ENCODE assay signal across 10 mouse cellular contexts in genomic region chr11:75431307-75431706, GRCm38 (mm10). TPM values are rescaled to one million over a fixed set of nuclear protein-coding genes. Genes with fewer than 3 reads are reported as not detected.
DNase-seq lines count a peak whose midpoint lies in the region; ATAC-seq lines count a peak whose summit lies in the region.
"Had no signal": no experiment of that assay in that cellular context is flagged by ENCODE, and none has a peak within 500 bp of the region (broad histone marks: within the 10 kb centered on the region; RNA-seq: fewer than 3 reads in every experiment).

No protein-coding gene starts in this region.

- H3K4me2 ChIP-seq in embryonic facial prominence, embryonic 13.5 days, result no peak overlapping the region
- H3K4me2 ChIP-seq: midbrain, embryonic 12.5 days had no signal

- DNase-seq in embryonic facial prominence, embryonic 10.5 days (ENCODE audit: low spot score), result no peak
- DNase-seq in brain, embryonic 18.5 days (ENCODE audit: low read depth, low spot score), result peak; percentile 51
- peak; percentile 46 to 63 for DNase-seq in frontal cortex, postnatal 25 days (ENCODE audit: low spot score in 2 of 2)
- DNase-seq in left cerebral cortex, adult 9 months (ENCODE audit: low spot score in 2 of 2), result peak; percentile 65 to 69
- DNase-seq in thymus, postnatal 14 days, result no peak

- no peak overlapping the region for H3K9ac ChIP-seq in embryonic facial prominence, embryonic 13.5 days
- H3K9ac ChIP-seq: midbrain, embryonic 12.5 days had no signal

- peak; percentile 45; the same call in 1 of the 2 replicates for ATAC-seq in embryonic facial prominence, embryonic 13.5 days (ENCODE audit: insufficient number of reproducible peaks, insufficient read depth, low FRiP score, low TSS enrichment, low read depth)
- ATAC-seq in erythroblast, adult 5-6 weeks (replicated peaks; ENCODE audit: low FRiP score, poor library complexity, severe bottlenecking), result no peak
- no peak for ATAC-seq in megakaryocyte, adult 5-6 weeks (ENCODE audit: poor library complexity, severe bottlenecking)

- WGBS in embryonic facial prominence, embryonic 13.5 days, result 70% methylated on average over 11 of the region's 11 CpGs
- 85% methylated on average over 11 of the region's 11 CpGs for WGBS in embryonic facial prominence, embryonic 10.5 days

- H3K27me3 ChIP-seq in embryonic facial prominence, embryonic 13.5 days, result no peaks in the 10 kb centered on the region
- H3K27me3 ChIP-seq in embryonic facial prominence, embryonic 10.5 days (replicated peaks; ENCODE audit: low read depth, poor library complexity, severe bottlenecking), result no peaks in the 10 kb centered on the region
- H3K27me3 ChIP-seq: midbrain, embryonic 12.5 days had no signal

- no peaks in the 10 kb centered on the region for H3K36me3 ChIP-seq in embryonic facial prominence, embryonic 13.5 days
- no peaks in the 10 kb centered on the region for H3K36me3 ChIP-seq in embryonic facial prominence, embryonic 10.5 days (replicated peaks)
- H3K36me3 ChIP-seq: midbrain, embryonic 12.5 days had no signal

- no peaks in the 10 kb centered on the region; the same call in 1 of the 2 replicates for H3K9me3 ChIP-seq in embryonic facial prominence, embryonic 13.5 days
- peaks cover 6% of the 10 kb centered on the region; the same call in 1 of the 2 replicates for H3K9me3 ChIP-seq in embryonic facial prominence, embryonic 10.5 days

- H3K4me1 ChIP-seq in embryonic facial prominence, embryonic 13.5 days, result 0 out of 2 replicates have a peak, but pooled peaks cover 6% of the 10 kb centered on the region
- no peaks in the 10 kb centered on the region for H3K4me1 ChIP-seq in embryonic facial prominence, embryonic 10.5 days

- H3K4me3 ChIP-seq in embryonic facial prominence, embryonic 13.5 days, result no peak overlapping the region
- H3K4me3 ChIP-seq in embryonic facial prominence, embryonic 10.5 days, result no peak overlapping the region
- H3K4me3 ChIP-seq: midbrain, embryonic 12.5 days had no signal

- no peak overlapping the region for H3K27ac ChIP-seq in embryonic facial prominence, embryonic 13.5 days
- H3K27ac ChIP-seq in embryonic facial prominence, embryonic 10.5 days (replicated peaks), result no peak overlapping the region
- H3K27ac ChIP-seq: midbrain, embryonic 12.5 days had no signal

RNA-seq across cellular contexts. Expression of gene Serpinf2, which starts 8.1 kb away (rescaled TPM):
- 0.13 and 6.7 TPM in 2 replicates for polyA plus RNA-seq in embryonic facial prominence, embryonic 13.5 days (2015; fragmentation: Nextera tagmentation; extraction: Ambion mirVana)
- not detected in 2 replicates for polyA plus RNA-seq in embryonic facial prominence, embryonic 10.5 days (2016; fragmentation: Nextera tagmentation; extraction: Ambion mirVana)
- 4.6 TPM in 1 of 2 replicates, not detected in the other for total RNA-seq in erythroblast, adult 5-6 weeks (2015; ENCODE audit: low replicate concordance)
- 0.70 and 0.94 TPM in 2 replicates for total RNA-seq in erythroblast, adult 5-6 weeks (2017; ENCODE audit: low replicate concordance)
- 0.71 TPM in 1 of 2 replicates, not detected in the other for total RNA-seq in megakaryocyte, adult 5-6 weeks (2015)
- not detected in 2 replicates for total RNA-seq in megakaryocyte, adult 5-6 weeks (2017)
- total RNA-seq: hematopoietic stem cell, adult 5-6 weeks had no signal
- polyA plus RNA-seq: midbrain, embryonic 12.5 days had no signal

RNA-seq across cellular contexts. Expression of gene Serpinf1, which starts 8.8 kb away (rescaled TPM):
- 259 and 277 TPM in 2 replicates for polyA plus RNA-seq in embryonic facial prominence, embryonic 13.5 days (2015; fragmentation: Nextera tagmentation; extraction: Ambion mirVana)
- 211 and 216 TPM in 2 replicates for polyA plus RNA-seq in embryonic facial prominence, embryonic 10.5 days (2016; fragmentation: Nextera tagmentation; extraction: Ambion mirVana)
- total RNA-seq in erythroblast, adult 5-6 weeks (2015; ENCODE audit: low replicate concordance), result 3.8 and 10.4 TPM in 2 replicates
- 3.7 and 4.9 TPM in 2 replicates for total RNA-seq in erythroblast, adult 5-6 weeks (2017; ENCODE audit: low replicate concordance)
- 26.5 and 30.8 TPM in 2 replicates for total RNA-seq in megakaryocyte, adult 5-6 weeks (2015)
- total RNA-seq in megakaryocyte, adult 5-6 weeks (2017), result 36.2 and 39.2 TPM in 2 replicates

RNA-seq across cellular contexts. Expression of gene Wdr81, which starts 23.2 kb away (rescaled TPM):
- 5.3 and 7.1 TPM in 2 replicates for polyA plus RNA-seq in embryonic facial prominence, embryonic 13.5 days (2015; fragmentation: Nextera tagmentation; extraction: Ambion mirVana)
- polyA plus RNA-seq in embryonic facial prominence, embryonic 10.5 days (2016; fragmentation: Nextera tagmentation; extraction: Ambion mirVana), result 6.0 and 6.8 TPM in 2 replicates
- total RNA-seq in erythroblast, adult 5-6 weeks (2015; ENCODE audit: low replicate concordance), result 22.6 and 24.8 TPM in 2 replicates
- total RNA-seq in erythroblast, adult 5-6 weeks (2017; ENCODE audit: low replicate concordance), result 27.3 and 28.2 TPM in 2 replicates
- total RNA-seq in megakaryocyte, adult 5-6 weeks (2015), result 11.1 and 11.9 TPM in 2 replicates
- 9.3 and 11.8 TPM in 2 replicates for total RNA-seq in megakaryocyte, adult 5-6 weeks (2017)

RNA-seq across cellular contexts. Expression of gene Tlcd2, which starts 30.2 kb away (rescaled TPM):
- 37.9 and 38.9 TPM in 2 replicates for polyA plus RNA-seq in embryonic facial prominence, embryonic 13.5 days (2015; fragmentation: Nextera tagmentation; extraction: Ambion mirVana)
- polyA plus RNA-seq in embryonic facial prominence, embryonic 10.5 days (2016; fragmentation: Nextera tagmentation; extraction: Ambion mirVana), result 11.1 and 12.7 TPM in 2 replicates
- 1.5 and 3.7 TPM in 2 replicates for total RNA-seq in erythroblast, adult 5-6 weeks (2015; ENCODE audit: low replicate concordance)
- 1.3 and 5.5 TPM in 2 replicates for total RNA-seq in erythroblast, adult 5-6 weeks (2017; ENCODE audit: low replicate concordance)
- 3.1 and 7.8 TPM in 2 replicates for total RNA-seq in megakaryocyte, adult 5-6 weeks (2015)
- total RNA-seq in megakaryocyte, adult 5-6 weeks (2017), result 4.6 and 5.4 TPM in 2 replicates

RNA-seq across cellular contexts. Expression of gene Prpf8, which starts 55.3 kb away (rescaled TPM):
- 62.5 and 63.1 TPM in 2 replicates for polyA plus RNA-seq in embryonic facial prominence, embryonic 13.5 days (2015; fragmentation: Nextera tagmentation; extraction: Ambion mirVana)
- polyA plus RNA-seq in embryonic facial prominence, embryonic 10.5 days (2016; fragmentation: Nextera tagmentation; extraction: Ambion mirVana), result 74.0 and 76.5 TPM in 2 replicates
- 42.3 and 43.5 TPM in 2 replicates for total RNA-seq in erythroblast, adult 5-6 weeks (2015; ENCODE audit: low replicate concordance)
- 26.5 and 27.0 TPM in 2 replicates for total RNA-seq in erythroblast, adult 5-6 weeks (2017; ENCODE audit: low replicate concordance)
- total RNA-seq in megakaryocyte, adult 5-6 weeks (2015), result 91.3 and 102 TPM in 2 replicates
- 69.3 and 90.7 TPM in 2 replicates for total RNA-seq in megakaryocyte, adult 5-6 weeks (2017)

Comparison
In these comparisons a context has a peak if more than half of its experiments do, and no peak if none do; other contexts are left out.
1. DNase-seq: peak in brain, embryonic 18.5 days (single experiment), frontal cortex, postnatal 25 days (2 of 2) and left cerebral cortex, adult 9 months (2 of 2); none in embryonic facial prominence, embryonic 10.5 days (single experiment) and thymus, postnatal 14 days (single experiment).